Mouse (Mus musculus): ENCODE measurements around the gene Agk.

GRCm38 (mm10) chr6:40435151-40436046, 110.4 kb downstream of the Agk start:
- TF ChIP-seq EP300 (IDR thresholded peaks at IDR 0.05; ENCODE audit: low read depth) (no peak), CTCF (IDR thresholded peaks at IDR 0.05; ENCODE audit: low read depth) (no peak)
